Mouse (Mus musculus) neural tube, embryonic 11.5 days (tissue): ENCODE measurements at regions not wholly inside any gene's neighbourhood (a gene's known extent, or its start where the extent isn't known, plus 50 kb on each side); places are given as distances from the start of the nearest gene placed in this dataset.

Source experiments
- ATAC-seq: fragments of 200-750 bp; cut with Nextera tagmentation; 2 replicates; pipeline ENCODE4 v1.8.0; 2017; ENCODE audit warnings: moderate number of reproducible peaks, mild to moderate bottlenecking, moderate TSS enrichment, moderate library complexity; ENCODE audit not compliant: insufficient read depth, low FRiP score, low TSS enrichment
- DNase-seq: peaks from one replicate; pipeline ENCODE4 v3.0.0-alpha.2; 2015; ENCODE audit warnings: low spot score
- H3K27ac ChIP-seq: fragments of 300-500 bp; sonication (generic); 2 replicates; pipeline ENCODE4 v1.5.1; 2014; ENCODE audit warnings: low read depth, mild to moderate bottlenecking, low read length
- H3K27me3 ChIP-seq: fragments of 300-500 bp; sonication (generic); 2 replicates; pipeline ENCODE4 v1.6.1; 2014; ENCODE audit warnings: mild to moderate bottlenecking, low read length, mixed read lengths; ENCODE audit not compliant: control insufficient read depth, insufficient read depth
- H3K36me3 ChIP-seq: fragments of 300-500 bp; sonication (generic); 2 replicates; pipeline ENCODE4 v1.6.1; 2014; ENCODE audit warnings: mild to moderate bottlenecking, low read length, moderate library complexity, mixed read lengths; ENCODE audit not compliant: control insufficient read depth, insufficient read depth
- H3K4me1 ChIP-seq: fragments of 300-500 bp; sonication (generic); 2 replicates; pipeline ENCODE4 v1.6.1; 2014; ENCODE audit warnings: low read length, mixed read lengths; ENCODE audit not compliant: control insufficient read depth, insufficient read depth
- H3K4me2 ChIP-seq: fragments of 300-500 bp; sonication (generic); 2 replicates; pipeline ENCODE4 v1.6.1; 2014; ENCODE audit warnings: low read depth, mild to moderate bottlenecking, moderate library complexity
- H3K4me3 ChIP-seq: fragments of 300-500 bp; sonication (generic); 2 replicates; pipeline ENCODE4 v1.5.1; 2014; ENCODE audit warnings: low read depth, low read length
- H3K9ac ChIP-seq: fragments of 300-500 bp; sonication (generic); 2 replicates; pipeline ENCODE4 v1.6.1; 2014; ENCODE audit warnings: mild to moderate bottlenecking, low read length
- H3K9me3 ChIP-seq: fragments of 300-500 bp; sonication (generic); 2 replicates; pipeline ENCODE4 v1.6.1; 2016; ENCODE audit warnings: low read length; ENCODE audit not compliant: control insufficient read depth
- WGBS: fragments of 180-500 bp; shearing (Covaris S2); extraction: QIAGEN DNeasy Blood & Tissue Kit; methylation state at CpG from one replicate; pipeline ENCODE4 v1.1.7; 2014; 5-methylcytosine and 5-hydroxymethylcytosine counted together

DNA sequence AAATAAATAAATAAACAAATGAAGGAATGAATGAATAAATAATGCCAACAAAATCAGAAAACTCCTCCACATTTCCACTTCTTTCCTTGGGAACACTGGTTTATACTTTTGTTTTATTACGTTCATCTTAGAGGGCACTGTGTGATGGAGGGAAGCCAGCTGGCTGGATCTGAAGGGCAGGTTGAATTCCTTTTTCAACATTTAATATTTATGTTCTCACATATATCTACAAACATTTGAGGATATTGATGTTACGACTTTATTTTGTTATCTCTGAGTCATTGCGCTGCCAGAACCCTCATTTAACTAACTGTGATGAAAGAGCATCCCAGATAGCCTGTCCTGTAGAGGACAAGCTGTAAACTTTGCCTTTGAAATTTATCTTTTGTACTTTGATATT lies 273.3 kb downstream of the Phf14 start:
- H3K36me3 ChIP-seq: no peaks in the 10 kb centered on the region
- WGBS: 95% methylated on average over 3 of the region's 3 CpGs

GRCm38 (mm10) chr6:12210190-12210589 lies 302.6 kb downstream of the Phf14 start:
- ATAC-seq (no peak), DNase-seq (no peak)
- Histone ChIP-seq H3K27ac (no peak overlapping the region), H3K4me1 (no peaks in the 10 kb centered on the region), H3K36me3 (no peaks in the 10 kb centered on the region), H3K4me2 (no peak overlapping the region), H3K9ac (no peak overlapping the region), H3K4me3 (no peak overlapping the region), H3K27me3 (no peaks in the 10 kb centered on the region), H3K9me3 (no peaks in the 10 kb centered on the region)
- WGBS: 89% methylated on average over 1 of the region's 1 CpGs

More for the DNA sequence above, 273.3 kb downstream of the Phf14 start:
- ATAC-seq (no peak), DNase-seq (no peak)
- H3K27ac ChIP-seq: no peak overlapping the region
- H3K27me3 ChIP-seq: no peaks in the 10 kb centered on the region
- no peak overlapping the region for H3K9ac ChIP-seq
- H3K4me1 ChIP-seq: no peaks in the 10 kb centered on the region
- H3K4me2 ChIP-seq: no peak overlapping the region
- H3K4me3 ChIP-seq: no peak overlapping the region
- H3K9me3 ChIP-seq: no peaks in the 10 kb centered on the region

DNA sequence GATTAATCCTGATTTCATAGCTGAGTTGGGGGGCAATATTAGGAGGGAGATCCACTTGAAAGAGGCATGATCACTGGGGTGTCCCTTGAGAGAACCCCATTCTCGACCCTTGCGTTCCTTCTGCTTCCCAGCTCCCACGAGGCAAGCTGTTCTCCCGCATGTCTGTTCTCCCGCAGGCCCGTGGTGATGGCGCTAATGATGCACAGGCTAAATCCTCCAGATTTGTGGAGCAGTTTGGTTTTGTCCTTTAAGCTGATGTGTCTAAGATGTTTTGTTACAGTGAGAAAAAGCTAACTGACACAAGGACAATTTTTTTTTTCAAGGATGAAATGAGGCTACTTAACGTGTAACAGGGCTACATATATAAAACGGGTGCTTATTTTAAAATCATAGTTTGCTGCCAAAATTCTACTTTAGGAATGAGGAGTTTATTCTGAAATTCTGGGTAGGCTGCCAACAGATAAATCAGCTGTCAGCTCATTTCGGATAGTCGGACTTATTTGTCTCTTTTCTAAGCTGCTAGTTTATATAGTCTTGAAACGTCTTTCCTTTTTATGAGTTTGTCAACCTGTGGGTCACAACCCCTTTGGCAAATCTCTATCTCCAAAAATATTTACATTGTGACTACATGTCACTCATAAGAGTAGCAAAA lies 307.0 kb downstream of the Phf14 start:
- no peak for DNase-seq
- Histone ChIP-seq H3K4me1 (no peaks in the 10 kb centered on the region), H3K9ac (no peak overlapping the region), H3K9me3 (no peaks in the 10 kb centered on the region), H3K36me3 (no peaks in the 10 kb centered on the region), H3K4me2 (no peak overlapping the region), H3K27ac (no peak overlapping the region), H3K4me3 (no peak overlapping the region), H3K27me3 (no peaks in the 10 kb centered on the region)
- WGBS: 89% methylated on average over 12 of the region's 12 CpGs
- ATAC-seq: no peak

DNA sequence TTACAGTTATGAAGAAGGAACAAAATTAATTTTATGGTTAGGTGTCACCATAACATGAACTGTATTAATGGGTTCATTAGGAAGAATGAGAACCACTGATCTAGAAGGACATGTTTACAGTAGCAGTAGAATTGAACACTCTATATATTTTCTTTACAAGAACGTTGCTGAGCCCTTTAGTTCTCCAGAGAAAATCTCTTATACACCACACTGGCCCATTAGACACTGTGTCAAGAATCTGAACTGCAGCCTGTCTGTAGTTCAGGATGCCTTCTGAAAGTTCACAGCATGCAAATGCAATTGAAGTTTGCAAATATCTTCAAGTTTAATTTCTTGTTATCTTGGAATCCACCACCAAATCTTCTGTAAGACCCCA lies 307.6 kb downstream of the Phf14 start:
- H3K9me3 ChIP-seq: no peaks in the 10 kb centered on the region
- no peaks in the 10 kb centered on the region for H3K4me1 ChIP-seq
- no peak for ATAC-seq
- DNase-seq: no peak
- H3K36me3 ChIP-seq: no peaks in the 10 kb centered on the region
- H3K9ac ChIP-seq: no peak overlapping the region
- no peak overlapping the region for H3K4me2 ChIP-seq
- 68% methylated on average over 1 of the region's 1 CpGs for WGBS
- H3K27me3 ChIP-seq: no peaks in the 10 kb centered on the region
- H3K27ac ChIP-seq: no peak overlapping the region
- no peak overlapping the region for H3K4me3 ChIP-seq

GRCm38 (mm10) chr6:12244151-12244550 lies 336.5 kb downstream of the Phf14 start:
- no peak overlapping the region for H3K4me2 ChIP-seq
- H3K36me3 ChIP-seq: no peaks in the 10 kb centered on the region
- no peaks in the 10 kb centered on the region for H3K4me1 ChIP-seq
- no peak overlapping the region for H3K9ac ChIP-seq
- WGBS: 40% methylated on average over 1 of the region's 1 CpGs
- DNase-seq: no peak
- H3K9me3 ChIP-seq: no peaks in the 10 kb centered on the region
- no peaks in the 10 kb centered on the region for H3K27me3 ChIP-seq
- no peak overlapping the region for H3K27ac ChIP-seq
- no peak overlapping the region for H3K4me3 ChIP-seq
- ATAC-seq: no peak

- DNase-seq: no peak
- Histone ChIP-seq H3K36me3 (no peaks in the 10 kb centered on the region), H3K4me1 (no peaks in the 10 kb centered on the region), H3K4me3 (no peak overlapping the region), H3K9me3 (no peaks in the 10 kb centered on the region), H3K27ac (no peak overlapping the region), H3K4me2 (no peak overlapping the region), H3K9ac (no peak overlapping the region), H3K27me3 (no peaks in the 10 kb centered on the region)
- ATAC-seq: no peak
Measured at GRCm38 (mm10) chr6:12247975-12248374, 340.4 kb downstream of the Phf14 start.

- H3K4me1 ChIP-seq: no peaks in the 10 kb centered on the region
- no peaks in the 10 kb centered on the region for H3K9me3 ChIP-seq
- no peak overlapping the region for H3K4me3 ChIP-seq
- no peaks in the 10 kb centered on the region for H3K27me3 ChIP-seq
- H3K9ac ChIP-seq: no peak overlapping the region
- no peak overlapping the region for H3K4me2 ChIP-seq
- 82% methylated on average over 4 of the region's 4 CpGs for WGBS
- ATAC-seq (no peak), DNase-seq (no peak)
- H3K36me3 ChIP-seq: no peaks in the 10 kb centered on the region
- no peak overlapping the region for H3K27ac ChIP-seq
Measured at GRCm38 (mm10) chr6:12248599-12248998, 341.0 kb downstream of the Phf14 start.

DNA sequence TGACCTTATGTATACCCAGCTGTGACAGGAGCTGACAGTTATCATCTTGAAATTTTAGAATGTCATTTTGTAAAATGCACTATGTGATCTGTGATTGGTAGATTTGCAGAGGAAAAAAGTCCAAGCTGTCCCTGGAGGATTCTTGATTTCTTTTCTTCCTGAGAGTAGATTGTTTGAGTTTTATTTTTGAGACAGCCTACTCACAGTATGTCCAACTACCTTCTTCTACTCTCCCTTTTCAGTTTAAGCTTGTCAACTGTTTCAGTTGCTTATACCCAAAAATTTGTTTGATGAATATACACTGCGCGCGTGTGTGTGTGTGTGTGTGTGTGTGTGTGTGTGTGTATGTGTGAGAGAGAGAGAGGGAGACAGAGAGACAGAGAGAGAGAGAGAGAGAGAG lies 346.9 kb downstream of the Phf14 start:
- no peaks in the 10 kb centered on the region for H3K9me3 ChIP-seq
- H3K4me2 ChIP-seq: no peak overlapping the region
- ATAC-seq (no peak), DNase-seq (no peak)
- no peaks in the 10 kb centered on the region for H3K27me3 ChIP-seq
- H3K9ac ChIP-seq: no peak overlapping the region
- H3K36me3 ChIP-seq: no peaks in the 10 kb centered on the region
- H3K4me1 ChIP-seq: peaks cover 4% of the 10 kb centered on the region; the same call in 1 of the 2 replicates
- WGBS: 88% methylated on average over 3 of the region's 3 CpGs
- no peak overlapping the region for H3K4me3 ChIP-seq
- no peak overlapping the region for H3K27ac ChIP-seq

GRCm38 (mm10) chr6:12255434-12255833 lies 347.8 kb downstream of the Phf14 start:
- Histone ChIP-seq H3K4me3 (no peak overlapping the region), H3K36me3 (no peaks in the 10 kb centered on the region), H3K9ac (no peak overlapping the region), H3K4me2 (no peak overlapping the region), H3K27ac (no peak overlapping the region), H3K4me1 (peaks cover 4% of the 10 kb centered on the region; the same call in 1 of the 2 replicates), H3K27me3 (no peaks in the 10 kb centered on the region), H3K9me3 (no peaks in the 10 kb centered on the region)
- ATAC-seq: no peak
- DNase-seq: no peak
- 79% methylated on average over 1 of the region's 1 CpGs for WGBS
